Mouse (Mus musculus): ENCODE data around the gene Gm973.

Gene Gm973

DNA sequence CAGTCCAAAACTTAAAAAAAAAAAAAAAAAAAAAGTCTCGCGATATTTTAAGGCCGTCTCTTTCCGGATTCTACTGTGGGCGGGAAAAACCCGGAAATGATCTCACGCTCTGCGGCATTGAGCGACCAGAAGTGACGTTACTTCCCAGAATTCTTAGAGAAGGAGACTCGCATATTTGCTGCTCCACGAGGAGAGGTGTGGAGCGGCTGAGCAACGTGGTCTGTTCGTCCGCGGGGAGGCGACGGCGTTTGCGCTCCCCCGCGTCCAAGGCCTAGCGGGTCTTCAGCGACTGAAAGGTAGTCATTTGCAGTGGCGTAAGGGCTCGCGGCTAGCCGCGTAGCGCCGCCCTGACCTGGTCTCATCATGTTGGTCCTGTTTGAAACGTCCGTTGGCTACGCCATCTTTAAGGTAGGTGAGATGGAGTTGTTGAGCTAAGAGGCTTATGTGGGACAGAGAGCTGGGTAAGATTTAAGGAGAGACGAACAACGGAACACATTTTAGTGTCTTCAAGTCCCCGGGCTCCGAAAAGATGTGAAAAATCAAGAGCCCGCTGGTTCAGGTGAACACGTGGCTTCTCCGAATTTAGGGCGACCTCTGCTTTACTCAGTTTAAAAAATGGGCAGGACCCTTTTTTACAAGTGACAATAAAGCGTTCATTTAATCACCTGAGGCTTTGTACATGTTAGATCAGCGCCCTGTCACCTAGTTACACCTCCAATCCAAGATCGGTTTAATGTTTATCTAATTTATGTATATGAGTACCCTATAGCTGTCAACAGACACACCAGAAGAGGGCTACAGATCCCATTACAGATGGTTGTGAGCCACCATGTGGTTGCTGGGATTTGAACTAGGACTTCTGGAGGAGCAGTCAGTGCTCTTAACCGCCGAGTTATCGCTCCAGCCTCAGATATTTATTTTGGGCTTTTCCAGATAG is 169.0 kb downstream of the Gm973 start, which contains the start of gene Nop58:
Gene Nop58 (plus strand): TSS at position 153 of the 937 bp plus-strand sequence.
- DNase-seq (ENCODE audit: low spot score in 2 of 2), result peak; percentile 78 to 84
